Mouse (Mus musculus): ENCODE measurements around the gene Cenpe.
A peak's percentile ranks its signal among the peaks of the same experiment; 100 is the strongest.

The Cenpe gene

GRCm38 (mm10) chr3:135280669-135281415 lies 68.5 kb downstream of the Cenpe start, which contains the start of gene Bdh2:
Bdh2 (plus strand) TSS chr3:135281221.
- DNase-seq (ENCODE audit: low read depth, low spot score): peak; percentile 96

GRCm38 (mm10) chr3:135281701-135282100 lies 69.4 kb downstream of the Cenpe start:
- peak; percentile 13 for DNase-seq (ENCODE audit: low read depth, low spot score)

- DNase-seq (ENCODE audit: low read depth, low spot score): peak; percentile 16
Observed at GRCm38 (mm10) chr3:135285256-135285655, 72.9 kb downstream of the Cenpe start.

GRCm38 (mm10) chr3:135285807-135286206 lies 73.5 kb downstream of the Cenpe start:
- DNase-seq (ENCODE audit: low read depth, low spot score): no peak

- DNase-seq (ENCODE audit: low read depth, low spot score): no peak
Observed at GRCm38 (mm10) chr3:135288138-135288750, 75.9 kb downstream of the Cenpe start.

GRCm38 (mm10) chr3:135289148-135289547 lies 76.8 kb downstream of the Cenpe start:
- DNase-seq (ENCODE audit: low read depth, low spot score): no peak

DNA sequence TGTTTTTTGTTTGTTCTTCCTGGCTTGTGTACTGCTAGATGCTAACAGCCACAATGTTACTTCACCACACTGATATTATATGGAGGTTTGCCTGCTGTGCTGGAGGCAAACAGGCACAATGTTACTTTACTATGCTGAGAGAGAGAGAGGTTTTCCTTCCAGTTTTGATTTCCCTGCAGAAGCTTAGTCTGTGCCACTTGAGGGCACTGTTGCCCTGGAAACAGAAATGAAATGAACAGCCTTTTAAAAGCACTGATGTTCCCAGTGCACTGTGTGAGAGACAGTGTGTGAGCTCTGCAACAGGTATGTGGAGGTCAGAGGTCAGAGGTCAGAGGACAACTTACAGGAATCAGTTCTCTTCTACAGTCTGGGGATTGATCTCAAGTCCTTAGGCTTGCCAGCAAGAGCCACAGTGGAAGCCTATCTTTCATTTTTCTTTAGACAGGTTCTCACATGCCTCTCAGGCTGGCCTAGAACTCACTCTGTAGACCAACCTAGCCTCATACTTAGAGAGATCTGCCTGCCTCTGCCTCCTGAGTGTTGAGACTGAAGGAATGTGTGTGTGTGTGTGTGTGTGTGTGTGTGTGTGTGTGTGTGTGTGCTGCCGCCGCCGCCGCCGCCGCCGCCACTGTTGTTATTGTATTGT lies 78.0 kb downstream of the Cenpe start:
- peak; percentile 86 for DNase-seq (ENCODE audit: low read depth, low spot score)

GRCm38 (mm10) chr3:135293703-135294102 lies 81.4 kb downstream of the Cenpe start:
- DNase-seq (ENCODE audit: low read depth, low spot score): no peak

DNA sequence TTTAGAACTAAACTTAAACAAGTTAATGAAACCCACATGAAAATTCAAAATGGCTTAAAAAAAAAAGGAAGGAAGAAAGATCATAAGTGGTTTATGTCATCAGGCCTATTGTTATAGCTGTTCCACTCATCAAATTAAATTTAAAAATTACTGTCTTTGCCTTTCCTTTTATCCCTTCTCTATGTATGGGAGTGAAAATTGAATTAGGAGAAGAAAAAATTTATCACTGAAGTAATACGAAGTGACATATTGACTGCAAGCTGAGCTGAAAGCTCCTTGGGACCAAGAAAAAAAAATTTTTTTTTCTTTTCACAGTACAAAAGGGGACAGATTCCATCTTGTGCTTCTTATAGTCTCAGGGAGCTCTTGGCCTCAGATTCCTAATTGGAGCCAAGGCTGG lies 83.2 kb downstream of the Cenpe start:
- no peak for DNase-seq (ENCODE audit: low read depth, low spot score)

GRCm38 (mm10) chr3:135298560-135298959 lies 86.2 kb downstream of the Cenpe start:
- DNase-seq (ENCODE audit: low read depth, low spot score): no peak

DNA sequence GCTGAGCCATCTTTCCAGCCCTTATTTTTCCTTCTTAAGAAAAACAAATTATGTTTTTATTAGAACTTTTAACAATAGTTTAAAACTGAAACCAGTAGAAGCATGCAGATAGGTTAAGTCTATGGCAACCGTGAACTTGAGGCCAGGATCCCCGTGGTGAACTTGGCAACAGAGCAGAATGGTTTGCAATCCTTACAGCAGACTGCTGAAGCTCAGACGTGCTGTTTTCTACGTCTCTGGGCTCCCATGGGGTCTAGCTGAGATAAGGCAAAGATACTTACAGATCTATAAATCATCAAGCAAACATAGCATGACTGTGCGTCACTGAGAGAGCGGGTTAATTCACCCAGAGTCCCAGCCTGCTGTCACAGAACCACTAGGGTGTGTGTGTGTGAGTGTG lies 87.7 kb downstream of the Cenpe start:
- DNase-seq (ENCODE audit: low read depth, low spot score): no peak

- DNase-seq (ENCODE audit: low read depth, low spot score): no peak
Observed at GRCm38 (mm10) chr3:135304060-135304459, 91.7 kb downstream of the Cenpe start.

DNA sequence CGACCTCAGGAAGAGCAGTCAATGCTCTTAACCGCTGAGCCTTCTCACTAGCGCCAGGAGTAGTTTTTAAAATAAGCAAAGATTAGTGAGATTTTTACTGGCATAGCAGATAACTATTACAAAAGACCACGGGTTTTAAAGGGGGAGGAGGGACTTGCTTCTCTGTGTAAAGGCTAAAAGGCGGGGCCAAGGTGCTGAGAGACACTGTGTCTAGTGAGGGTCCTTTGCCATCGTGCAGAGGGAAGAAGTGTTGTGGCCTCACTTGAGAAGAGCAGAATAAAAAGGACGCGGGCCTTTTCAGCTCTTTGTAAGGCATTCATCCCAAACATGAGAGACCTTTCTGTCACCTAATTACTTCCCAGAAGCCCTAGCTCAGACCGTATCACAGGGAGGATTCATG lies 92.2 kb downstream of the Cenpe start:
- DNase-seq (ENCODE audit: low read depth, low spot score): no peak

GRCm38 (mm10) chr3:135307411-135308259 lies 95.3 kb downstream of the Cenpe start, which contains the start of gene Slc9b2:
Slc9b2 (plus strand) TSS chr3:135307700.
- peak; percentile 71 for DNase-seq (ENCODE audit: low read depth, low spot score)

DNA sequence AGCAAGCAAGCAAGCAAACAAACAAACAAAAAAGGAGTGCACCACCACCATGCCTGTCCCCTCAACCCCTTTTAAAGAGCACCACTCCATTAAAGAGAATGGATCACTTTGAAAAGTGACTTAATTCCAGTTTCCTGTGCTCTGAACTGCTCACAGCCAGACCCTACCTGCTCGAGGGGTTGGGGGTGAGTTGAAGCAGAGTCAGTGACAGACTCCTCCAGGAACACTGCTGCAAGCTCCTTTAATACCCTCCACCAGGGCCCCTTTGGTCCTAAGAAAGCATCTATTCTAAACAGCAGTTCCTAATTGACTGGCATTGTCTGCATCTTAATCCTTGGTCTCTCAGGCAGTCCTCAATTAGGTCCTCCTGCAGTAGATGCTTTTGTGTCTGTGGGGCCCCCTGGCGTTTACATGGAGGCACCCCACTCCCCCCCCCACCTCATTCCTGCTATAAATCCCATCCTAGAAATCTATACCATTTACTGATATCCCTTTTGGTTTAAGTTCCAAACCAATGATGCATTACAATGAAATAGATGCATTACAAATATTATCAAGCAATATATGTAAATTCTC lies 100.7 kb downstream of the Cenpe start:
- no peak for DNase-seq (ENCODE audit: low read depth, low spot score)

DNA sequence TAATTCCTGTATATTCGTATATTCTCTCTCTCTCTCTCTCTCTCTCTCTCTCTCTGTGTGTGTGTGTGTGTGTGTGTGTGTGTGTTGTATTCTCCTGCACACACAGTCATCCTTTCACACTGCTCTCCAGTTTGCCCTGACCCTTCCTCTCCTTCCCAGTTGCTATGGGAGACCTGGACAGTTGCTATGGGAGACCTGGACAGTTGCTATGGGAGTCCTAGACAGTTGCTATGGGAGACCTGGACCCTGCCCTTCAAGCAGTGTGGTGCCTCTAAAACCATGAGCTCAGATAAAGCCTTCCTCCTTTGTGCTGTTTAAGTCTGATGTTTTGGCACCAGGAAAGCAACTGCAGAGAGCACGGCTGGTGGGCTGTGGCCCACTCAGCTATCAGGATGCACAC lies 101.4 kb downstream of the Cenpe start:
- peak; percentile 59 for DNase-seq (ENCODE audit: low read depth, low spot score)

- peak; percentile 68 for DNase-seq (ENCODE audit: low read depth, low spot score)
Observed at GRCm38 (mm10) chr3:135314811-135315210, 102.5 kb downstream of the Cenpe start.

- DNase-seq (ENCODE audit: low read depth, low spot score): peak; percentile 68
Observed at GRCm38 (mm10) chr3:135315720-135316425, 103.5 kb downstream of the Cenpe start.

DNA sequence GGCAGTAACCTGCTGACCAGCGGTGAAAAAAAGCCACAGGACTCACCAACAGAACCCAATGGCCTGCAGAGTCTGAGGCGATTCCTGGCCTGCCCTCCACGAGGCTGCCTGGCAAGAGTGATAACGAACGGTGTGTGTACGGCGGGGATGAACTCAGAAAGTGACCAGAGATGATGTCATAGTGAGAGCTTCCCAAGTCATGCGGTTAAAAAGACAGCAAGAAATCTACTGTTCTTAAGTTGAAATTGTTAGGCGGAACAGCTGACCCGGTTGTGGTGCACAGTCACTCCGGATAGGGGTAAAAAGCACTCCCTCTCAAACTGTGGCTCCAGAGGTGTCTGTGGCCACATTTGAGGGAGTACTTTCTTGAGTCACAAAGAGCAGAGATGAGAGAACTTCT lies 106.0 kb downstream of the Cenpe start:
- DNase-seq (ENCODE audit: low read depth, low spot score): peak; percentile 40

Data from ZHBTc4 (cell line).